Mouse (Mus musculus) brain, embryonic 18.5 days (tissue): ENCODE results near the gene Psmd13.

Experiments
- DNase-seq: peaks from one replicate; pipeline ENCODE4 v3.0.0-alpha.2; 2012; ENCODE audit warnings: low read depth, low spot score

The Psmd13 gene

DNA sequence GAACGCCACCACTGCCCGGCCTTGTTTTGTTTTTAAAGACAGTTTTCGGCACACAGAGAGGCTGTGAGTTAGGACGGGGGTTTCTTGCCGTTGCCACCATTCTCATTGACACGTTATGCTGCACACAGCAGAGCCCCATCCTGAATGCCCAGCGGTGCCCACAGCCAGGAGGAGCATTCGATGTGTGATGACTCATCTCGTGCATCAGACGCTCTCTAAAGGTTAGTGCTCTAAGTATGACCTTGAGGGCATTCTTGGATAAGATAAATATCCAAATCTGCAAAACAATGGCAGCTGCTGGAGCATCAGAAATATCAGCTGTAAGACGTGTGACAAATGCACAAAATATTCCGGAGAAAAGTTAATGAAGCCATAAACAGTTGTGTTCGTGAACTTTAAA is 25.4 kb downstream of the Psmd13 start:
- no peak for DNase-seq

DNA sequence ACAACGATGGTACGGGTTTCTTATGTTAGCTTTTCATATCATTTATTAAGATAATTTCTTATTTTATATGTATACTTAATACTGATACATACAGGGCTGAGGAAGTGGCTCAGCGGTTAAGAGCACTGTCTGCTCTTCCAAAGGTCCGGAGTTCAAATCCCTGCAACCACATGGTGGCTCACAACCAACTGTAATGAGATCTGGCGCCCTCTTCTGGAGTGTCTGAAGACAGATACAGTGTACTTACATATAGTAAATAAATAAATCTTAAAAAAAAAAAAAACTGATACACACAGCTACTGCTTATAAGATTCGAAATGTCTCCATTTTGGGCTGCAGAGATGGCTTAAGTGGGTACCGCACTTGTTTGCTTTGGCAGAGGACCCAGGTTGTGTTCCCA is 25.9 kb downstream of the Psmd13 start:
- DNase-seq, result no peak

DNA sequence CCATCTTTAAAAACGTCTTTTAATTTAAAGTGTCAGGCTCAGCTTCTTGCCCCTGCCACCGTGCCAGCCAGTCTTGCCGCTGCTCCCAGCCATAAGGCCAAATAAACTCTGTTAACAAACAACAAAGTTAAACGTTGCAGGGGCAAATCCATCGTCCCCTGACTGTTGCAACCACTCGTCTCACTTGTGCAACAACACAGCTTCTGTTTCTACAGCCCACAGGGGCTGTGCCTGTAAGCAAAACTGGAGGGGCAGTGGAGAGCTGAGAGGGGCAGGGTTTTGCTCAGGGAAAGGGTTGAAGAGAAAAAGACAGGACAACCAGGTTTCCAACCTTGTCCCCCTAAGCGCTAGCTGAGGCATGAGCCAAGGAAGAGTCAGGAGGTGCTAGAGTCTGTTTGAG is 26.4 kb downstream of the Psmd13 start:
- DNase-seq, result no peak

DNA sequence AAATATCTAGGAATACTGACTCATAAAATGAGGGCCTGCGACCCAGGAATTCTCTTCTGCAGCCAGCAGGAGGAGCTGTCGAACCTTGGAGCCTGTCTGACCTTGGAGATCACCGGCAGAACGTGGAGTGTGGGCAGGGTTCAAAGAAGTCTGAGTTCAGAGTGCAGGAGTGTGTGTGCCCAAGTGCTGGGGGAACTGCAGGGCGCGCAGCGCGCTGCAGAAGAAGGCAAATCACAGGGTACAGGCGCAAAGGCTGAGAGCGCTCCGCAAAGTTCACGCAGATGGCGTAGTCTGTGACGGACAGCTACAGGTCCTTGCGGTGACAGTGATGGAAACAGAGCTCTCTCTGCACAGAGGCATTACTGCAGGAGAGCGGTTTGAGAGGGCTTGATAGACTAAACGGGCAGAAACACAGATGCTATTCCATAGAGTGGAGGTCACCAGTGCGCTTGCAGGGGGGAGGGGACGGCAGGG is 26.9 kb downstream of the Psmd13 start:
- no peak for DNase-seq

DNA sequence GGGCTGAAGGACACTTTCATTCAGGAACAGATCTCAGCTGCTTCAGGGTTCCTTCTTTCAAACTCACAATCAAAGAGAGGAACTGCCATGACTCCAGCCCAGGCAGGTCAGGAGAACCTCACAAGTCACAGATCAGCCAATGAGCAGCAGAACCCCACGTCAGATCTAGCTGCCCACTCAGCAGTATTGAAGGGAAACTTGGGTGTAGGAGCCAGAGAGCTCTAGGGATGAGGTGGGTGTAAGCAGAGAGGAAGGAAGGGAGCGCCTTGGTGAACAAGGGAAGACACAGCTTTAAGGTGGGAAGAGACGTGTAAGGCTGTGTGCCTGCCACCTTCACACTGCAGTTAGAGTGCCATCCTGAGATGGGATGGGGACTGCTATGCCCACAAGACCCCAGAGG is 30.5 kb downstream of the Psmd13 start:
- no peak for DNase-seq

GRCm38 (mm10) chr7:140912846-140913482 is 31.2 kb downstream of the Psmd13 start:
- no peak for DNase-seq

DNA sequence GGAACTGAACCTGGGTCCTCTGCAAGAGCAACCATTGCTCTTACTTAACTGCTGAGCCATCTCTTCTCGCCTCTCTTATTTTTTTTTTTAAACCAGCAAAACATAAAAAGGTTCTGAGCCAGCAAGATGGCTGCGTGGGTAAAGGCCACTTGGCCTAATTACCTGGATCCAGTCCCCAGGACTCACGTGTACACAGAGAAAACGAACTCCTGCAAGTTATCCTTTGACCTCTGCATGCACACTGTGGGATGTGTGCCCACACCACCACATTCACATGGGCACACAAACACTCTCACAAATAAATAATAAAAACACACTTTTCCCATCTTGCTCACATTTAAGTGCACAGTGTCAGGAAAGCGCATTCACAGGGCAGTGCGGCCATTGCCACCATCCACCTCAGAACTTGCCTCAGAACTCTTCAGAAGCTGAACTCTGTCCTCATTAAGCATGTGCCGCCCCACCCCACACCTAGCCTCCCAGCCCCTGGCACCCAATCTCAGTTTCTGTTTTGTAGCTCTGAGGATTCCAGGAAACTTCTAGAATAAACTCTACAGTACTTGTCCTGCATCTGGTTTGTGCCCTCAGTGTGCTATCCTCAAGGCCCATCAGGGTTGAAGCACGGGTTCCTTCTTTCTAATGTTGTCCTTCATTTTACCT is 32.4 kb downstream of the Psmd13 start:
- no peak for DNase-seq

- no peak for DNase-seq
Observed at GRCm38 (mm10) chr7:140919911-140920310, 38.1 kb downstream of the Psmd13 start.

GRCm38 (mm10) chr7:140920418-140921029 is 38.8 kb downstream of the Psmd13 start, which contains the start of gene Nlrp6:
Gene Nlrp6 (plus strand): TSS chr7:140920902.
- no peak for DNase-seq

- no peak for DNase-seq
Observed at GRCm38 (mm10) chr7:140921225-140921975, 39.6 kb downstream of the Psmd13 start.

DNA sequence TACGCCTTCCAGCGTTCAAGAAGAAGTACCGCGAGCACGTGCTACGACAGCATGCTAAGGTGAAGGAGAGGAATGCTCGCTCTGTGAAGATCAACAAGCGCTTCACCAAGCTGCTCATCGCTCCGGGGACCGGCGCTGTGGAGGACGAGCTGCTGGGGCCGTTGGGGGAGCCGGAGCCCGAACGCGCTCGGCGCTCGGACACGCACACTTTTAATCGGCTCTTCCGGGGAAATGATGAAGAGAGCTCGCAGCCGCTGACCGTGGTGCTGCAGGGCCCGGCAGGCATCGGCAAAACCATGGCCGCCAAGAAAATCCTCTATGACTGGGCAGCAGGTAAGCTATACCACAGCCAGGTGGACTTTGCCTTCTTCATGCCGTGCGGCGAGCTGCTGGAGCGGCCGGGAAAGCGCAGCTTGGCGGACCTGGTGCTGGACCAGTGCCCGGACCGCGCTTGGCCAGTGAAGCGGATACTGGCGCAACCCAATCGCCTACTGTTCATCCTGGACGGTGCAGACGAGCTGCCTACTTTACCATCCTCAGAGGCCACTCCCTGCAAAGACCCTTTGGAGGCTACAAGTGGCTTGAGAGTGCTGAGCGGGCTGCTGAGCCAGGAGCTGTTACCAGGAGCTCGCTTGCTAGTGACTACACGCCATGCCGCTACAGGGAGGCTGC is 40.8 kb downstream of the Psmd13 start:
- DNase-seq, result no peak

DNA sequence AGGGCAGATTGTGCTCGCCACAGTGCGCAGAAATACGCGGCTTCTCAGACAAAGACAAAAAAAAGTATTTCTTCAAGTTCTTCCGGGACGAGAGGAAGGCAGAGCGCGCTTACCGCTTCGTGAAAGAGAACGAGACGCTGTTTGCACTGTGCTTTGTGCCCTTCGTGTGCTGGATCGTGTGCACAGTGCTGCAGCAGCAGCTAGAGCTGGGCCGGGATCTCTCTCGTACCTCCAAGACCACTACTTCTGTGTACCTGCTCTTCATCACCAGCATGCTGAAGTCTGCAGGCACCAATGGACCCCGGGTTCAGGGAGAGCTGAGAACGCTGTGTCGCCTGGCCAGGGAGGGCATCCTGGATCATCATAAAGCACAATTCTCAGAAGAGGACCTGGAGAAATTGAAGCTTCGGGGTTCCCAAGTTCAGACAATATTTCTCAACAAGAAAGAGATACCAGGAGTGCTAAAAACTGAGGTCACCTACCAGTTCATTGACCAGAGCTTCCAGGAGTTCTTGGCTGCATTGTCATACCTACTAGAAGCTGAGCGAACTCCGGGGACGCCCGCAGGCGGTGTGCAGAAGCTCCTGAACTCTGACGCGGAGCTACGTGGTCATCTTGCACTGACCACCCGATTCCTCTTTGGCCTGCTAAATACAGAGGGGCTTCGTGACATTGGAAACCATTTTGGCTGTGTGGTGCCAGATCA is 41.5 kb downstream of the Psmd13 start:
- DNase-seq, result no peak

- no peak for DNase-seq
Observed at GRCm38 (mm10) chr7:140927181-140927580, 45.4 kb downstream of the Psmd13 start.

GRCm38 (mm10) chr7:140938436-140938835 is 56.7 kb downstream of the Psmd13 start:
- no peak for DNase-seq

DNA sequence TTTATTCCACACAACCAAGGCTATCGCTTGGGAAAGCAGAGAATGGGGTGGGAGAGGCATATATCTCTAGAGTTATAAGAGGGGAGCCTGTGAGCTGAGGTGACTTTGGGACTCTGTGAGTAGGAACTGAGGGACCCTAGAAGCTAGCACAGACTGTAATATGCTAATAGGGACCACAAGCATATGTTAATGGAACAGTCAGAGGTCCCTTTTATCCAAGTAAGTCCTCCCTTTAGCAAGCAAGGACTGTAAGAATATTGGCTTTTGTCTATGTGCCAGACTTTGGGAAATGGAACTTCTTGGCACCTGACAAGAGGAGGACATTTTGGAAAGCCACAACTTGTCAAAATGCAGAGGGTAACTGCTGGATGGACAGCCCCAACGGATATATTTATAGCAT is 57.1 kb downstream of the Psmd13 start:
- no peak for DNase-seq

GRCm38 (mm10) chr7:140939669-140940171 is 58.0 kb downstream of the Psmd13 start:
- DNase-seq, result no peak

DNA sequence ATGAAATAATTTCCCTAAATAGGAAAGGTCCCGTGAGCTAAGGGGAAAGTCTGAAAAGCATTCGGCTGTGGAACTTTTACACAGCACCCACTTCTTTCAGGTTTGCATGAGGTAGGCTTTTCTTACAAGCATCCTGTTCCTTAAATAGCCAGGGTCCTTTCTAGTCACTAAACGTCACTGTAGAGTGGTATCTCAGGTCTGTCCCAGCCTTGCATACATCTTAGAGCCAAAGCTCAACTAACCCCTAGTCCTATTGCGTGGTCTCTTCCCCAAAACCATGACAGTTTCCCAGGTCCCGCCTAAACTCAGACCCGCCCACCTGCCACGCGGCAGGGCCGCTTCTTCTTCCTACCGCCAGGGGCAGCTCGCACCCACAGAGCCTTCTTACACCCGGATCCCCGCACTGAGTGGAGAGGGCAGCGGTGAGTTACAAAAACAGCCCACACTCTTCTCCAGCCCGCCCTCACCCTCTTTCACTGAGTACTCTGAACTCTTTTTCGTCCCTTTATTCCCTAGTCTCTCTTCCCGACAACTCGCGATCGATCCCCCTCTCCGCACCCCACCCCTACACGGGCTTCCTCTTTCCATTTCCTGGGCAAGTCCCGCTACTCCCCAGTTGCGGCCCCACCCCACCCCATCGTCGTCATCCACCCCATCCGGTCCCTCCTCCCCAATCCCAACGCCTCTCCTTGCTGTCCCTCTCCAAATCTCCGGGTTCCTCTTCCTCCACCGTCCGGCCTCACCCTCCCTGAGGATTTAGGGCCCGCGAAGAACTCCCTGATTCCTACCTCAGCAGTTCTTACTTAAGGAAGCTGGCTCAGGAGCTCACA is 59.7 kb downstream of the Psmd13 start, which contains the start of gene Pgghg:
TSS of gene Pgghg (plus strand) at position 170 of the 830 bp plus-strand sequence.
- DNase-seq, result no peak

GRCm38 (mm10) chr7:140942341-140942740 is 60.6 kb downstream of the Psmd13 start:
- DNase-seq, result no peak

- DNase-seq, result no peak
Observed at GRCm38 (mm10) chr7:140942811-140943210, 61.0 kb downstream of the Psmd13 start.

DNA sequence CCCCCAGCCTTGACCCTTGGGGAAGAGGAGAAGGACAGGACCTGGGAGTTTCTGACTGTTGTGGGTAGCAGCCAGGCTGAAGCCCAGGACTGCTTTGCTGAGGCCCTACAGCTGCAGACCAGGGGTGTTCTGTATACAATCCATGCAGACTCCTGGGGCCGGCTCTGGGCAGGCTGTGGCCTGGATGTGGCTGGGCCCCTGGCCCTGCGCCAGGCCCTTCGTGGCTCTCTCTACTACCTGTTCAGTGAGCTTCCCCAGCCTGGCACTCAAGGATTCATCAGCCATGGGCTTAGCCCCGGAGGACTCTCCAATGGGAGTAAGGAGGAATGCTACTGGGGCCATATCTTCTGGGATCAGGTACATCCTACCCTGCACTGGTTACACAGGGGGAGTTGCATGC is 61.6 kb downstream of the Psmd13 start:
- no peak for DNase-seq
